Mouse (Mus musculus): ENCODE results near the gene Patl1.

DNA sequence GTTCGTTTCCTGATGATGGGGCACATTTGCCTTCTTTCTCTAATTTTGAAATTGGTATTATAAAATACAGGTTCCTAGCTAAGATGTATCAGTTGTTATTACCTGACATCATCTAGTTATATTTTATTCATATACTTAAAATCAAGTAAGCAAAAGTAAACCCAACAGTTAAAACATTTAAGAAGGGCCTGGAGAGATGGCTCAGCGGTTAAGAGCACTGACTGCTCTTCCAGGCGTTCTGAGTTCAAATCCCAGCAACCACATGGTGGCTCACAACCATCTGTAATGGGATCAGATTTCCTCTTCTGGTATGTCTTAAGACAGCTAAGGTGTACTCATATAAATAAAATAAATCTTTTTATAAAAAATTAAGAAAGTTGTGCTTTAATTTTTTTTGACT is 75.6 kb downstream of the Patl1 start:
- no peak for TF ChIP-seq POLR2A (IDR thresholded peaks at IDR 0.05; ENCODE audit: low read depth, low read length)
- TF ChIP-seq CTCF (conservative IDR thresholded peaks at IDR 0.05; ENCODE audit: insufficient read depth, insufficient read length, low read depth, low read length): no peak
